Mouse (Mus musculus): ENCODE measurements at regions not wholly inside any gene's neighbourhood (a gene's known extent, or its start where the extent isn't known, plus 50 kb on each side); places are given as distances from the start of the nearest gene placed in this dataset.

- DNase-seq, result no peak
- intact Hi-C loops (cut with DNase I), result no loop called here
These were observed 174.5 kb upstream of the Lpp start for GRCm38 (mm10) chr16:24218850-24219185.

DNA sequence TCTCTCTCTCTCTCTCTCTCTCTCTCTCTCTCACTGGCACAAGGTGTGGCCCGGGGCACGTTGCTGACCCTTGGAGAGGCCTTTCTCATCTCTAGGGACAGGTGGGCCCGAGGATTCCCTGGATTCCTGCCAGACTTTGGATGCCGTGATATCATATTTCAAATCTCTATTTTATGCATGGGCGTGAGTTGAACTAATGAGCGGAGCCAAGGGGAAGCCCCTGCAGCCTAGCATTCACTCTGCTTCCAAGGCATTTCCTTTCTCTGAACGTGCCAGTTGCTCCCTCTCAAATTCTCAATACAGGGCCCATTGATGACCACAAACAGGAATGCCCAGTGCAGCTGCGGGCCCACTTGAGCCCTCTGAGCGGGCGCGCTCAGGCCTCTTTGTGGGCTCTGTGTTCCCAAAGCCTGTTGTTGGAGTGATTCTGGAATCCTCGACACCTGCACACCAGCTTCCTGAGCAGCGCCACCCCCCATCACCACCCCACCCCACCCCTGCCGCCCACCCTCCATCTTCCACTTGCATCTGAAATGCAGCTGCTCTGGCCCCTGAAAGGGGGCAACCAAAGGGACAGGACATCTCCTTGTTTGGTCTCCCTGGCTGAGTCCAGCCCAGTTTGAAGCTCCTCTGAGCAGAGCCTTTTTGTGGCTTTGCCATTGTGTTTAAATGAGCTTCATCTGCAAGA, 175.0 kb upstream of the Lpp start:
- intact Hi-C loops (cut with DNase I), result no loop called here

DNA sequence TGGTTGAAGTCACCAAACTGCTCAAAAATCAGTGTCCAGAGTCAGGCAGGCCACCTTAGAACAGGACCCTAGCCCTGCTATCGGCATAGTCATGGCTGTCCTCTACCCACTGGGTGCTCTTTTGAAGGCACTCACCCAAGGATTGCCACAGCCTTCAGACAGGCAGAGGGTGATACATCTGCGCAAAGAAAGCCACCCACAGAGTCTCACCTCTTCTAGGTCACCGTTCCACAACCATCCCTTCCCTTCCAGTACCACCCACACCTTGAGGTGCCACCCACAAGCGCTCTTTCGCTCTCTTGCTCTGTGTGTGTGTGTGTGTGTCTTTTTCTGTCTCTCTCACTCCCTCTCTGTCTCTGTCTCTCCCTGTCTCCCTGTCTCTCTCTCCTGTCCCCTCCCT, 176.5 kb upstream of the Lpp start:
- no peak for DNase-seq
- intact Hi-C loops (cut with DNase I), result no loop called here

More for the DNA sequence above, 175.0 kb upstream of the Lpp start:
- no peak for DNase-seq

GRCm38 (mm10) chr16:24215353-24215752, 178.0 kb upstream of the Lpp start:
- intact Hi-C loops (cut with DNase I), result no loop called here
- no peak for DNase-seq

DNA sequence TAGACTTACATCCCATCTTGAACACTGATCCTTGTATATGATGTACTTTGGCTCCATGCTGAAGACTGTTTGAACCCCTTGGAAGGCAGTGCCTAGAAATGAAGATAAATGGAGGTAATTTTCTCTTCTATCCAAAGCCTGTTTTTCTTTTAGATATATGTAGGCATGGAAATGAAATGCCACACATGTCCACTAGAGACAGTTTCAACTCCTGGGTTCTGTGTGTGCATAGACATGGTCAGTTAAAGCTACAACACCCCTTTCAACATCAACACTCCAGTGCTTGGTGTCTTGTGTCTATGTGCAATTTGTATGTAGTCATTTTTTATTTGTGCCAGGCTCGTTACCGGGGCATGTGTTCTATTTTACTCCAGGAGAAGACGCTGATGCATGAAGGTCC, 179.7 kb upstream of the Lpp start:
- DNase-seq, result no peak
- intact Hi-C loops (cut with DNase I), result no loop called here

DNA sequence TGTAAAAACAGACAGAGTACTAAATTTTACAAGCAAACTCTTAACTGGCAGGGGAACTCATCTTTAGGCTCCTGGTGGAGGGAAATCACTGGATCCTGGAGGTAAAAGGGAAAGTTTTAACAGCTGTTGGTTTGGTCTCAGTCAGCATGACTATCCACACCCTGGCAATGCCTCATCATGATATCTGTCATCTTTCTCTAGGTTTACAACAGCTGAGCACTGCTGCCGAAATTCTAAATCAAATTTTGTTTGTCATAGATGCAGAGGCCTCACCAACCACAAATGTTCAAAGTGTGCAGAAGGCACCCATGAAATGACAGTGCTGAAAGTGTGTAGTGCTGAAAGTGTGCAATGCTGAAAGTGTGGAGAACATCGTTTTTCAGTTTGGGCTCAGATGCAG, 180.6 kb upstream of the Lpp start:
- DNase-seq, result no peak
- intact Hi-C loops (cut with DNase I), result no loop called here

DNA sequence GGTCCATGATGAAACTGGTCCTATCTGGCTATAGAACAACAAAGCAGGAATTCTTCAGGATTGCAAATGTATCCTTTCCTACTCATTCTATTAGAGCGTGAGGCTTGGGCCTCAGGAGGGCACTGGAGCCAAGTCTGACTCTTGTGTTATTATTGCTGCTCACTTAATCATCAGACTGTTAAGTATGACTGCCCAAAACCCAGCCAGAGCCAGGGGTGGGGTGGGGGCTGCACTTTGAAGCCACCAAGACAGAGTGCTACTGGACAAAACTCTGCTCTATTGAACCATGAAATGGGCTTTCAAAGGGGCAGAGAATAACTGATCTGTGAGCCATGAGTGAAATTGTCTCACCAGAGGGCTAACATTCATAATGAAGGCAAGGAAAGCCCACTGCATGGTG, 181.7 kb upstream of the Lpp start:
- intact Hi-C loops (cut with DNase I), result no loop called here
- DNase-seq, result no peak

DNA sequence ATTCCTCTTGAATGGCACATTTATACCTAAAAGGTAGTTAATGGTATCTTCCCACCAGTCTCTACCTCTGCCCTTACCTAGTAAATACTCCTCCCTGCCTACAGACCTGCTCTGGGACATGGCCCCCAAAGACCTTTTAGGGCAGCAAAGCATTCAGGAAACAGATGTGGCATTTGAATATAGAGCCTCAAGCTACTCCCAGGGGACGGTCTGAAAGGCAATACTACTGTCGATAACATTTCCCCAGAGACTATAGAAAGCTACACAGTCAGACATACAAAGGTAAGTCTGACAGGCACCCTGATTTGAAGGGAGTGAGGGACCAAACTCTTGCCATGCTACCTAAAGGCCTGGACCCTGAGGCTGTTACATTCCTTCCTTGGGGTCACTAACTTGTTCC, 184.4 kb upstream of the Lpp start:
- no peak for DNase-seq
- intact Hi-C loops (cut with DNase I), result no loop called here

GRCm38 (mm10) chr16:24208118-24208517, 185.2 kb upstream of the Lpp start:
- no peak for DNase-seq
- intact Hi-C loops (cut with DNase I), result no loop called here

- DNase-seq, result no peak
- intact Hi-C loops (cut with DNase I), result no loop called here
These were observed 186.3 kb upstream of the Lpp start for GRCm38 (mm10) chr16:24207056-24207455.

GRCm38 (mm10) chr16:24206461-24206861, 186.8 kb upstream of the Lpp start:
- no peak for DNase-seq
- intact Hi-C loops (cut with DNase I), result no loop called here

- DNase-seq, result no peak
- intact Hi-C loops (cut with DNase I), result no loop called here
These were observed 187.7 kb upstream of the Lpp start for GRCm38 (mm10) chr16:24205594-24205993.

DNA sequence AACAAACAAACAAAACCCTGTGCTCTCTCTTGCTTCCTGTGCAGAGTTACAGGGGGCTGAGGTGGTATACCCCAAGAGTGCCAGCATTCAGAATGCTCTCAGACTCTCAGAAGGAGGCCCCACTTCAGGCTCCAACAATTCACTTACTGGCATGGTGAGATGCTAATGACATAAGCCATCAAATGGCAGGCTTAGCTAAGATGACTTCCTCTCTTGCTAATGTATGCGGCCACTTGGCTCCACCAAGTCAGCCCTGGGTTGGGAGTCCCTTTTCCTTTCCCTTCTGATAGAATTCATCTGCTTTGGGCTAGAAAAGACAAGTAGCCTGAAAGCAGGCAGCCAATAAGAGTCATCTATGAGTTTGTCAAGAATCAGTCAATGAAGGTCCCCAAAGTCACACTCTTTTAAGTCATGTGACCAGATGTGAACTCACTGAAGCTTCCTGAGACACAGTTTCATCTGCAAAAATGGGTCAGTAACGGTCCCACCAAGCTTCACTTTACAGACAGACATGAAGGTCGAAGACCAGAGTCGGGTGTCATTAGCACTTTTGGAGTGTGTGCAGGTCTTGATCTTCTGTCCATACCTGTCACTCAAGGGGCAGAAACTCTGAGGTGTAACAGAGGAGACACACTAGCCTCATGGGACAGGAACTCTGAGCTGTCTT, 189.1 kb upstream of the Lpp start:
- intact Hi-C loops (cut with DNase I), result no loop called here
- no peak for DNase-seq

GRCm38 (mm10) chr16:24202653-24203052, 190.7 kb upstream of the Lpp start:
- intact Hi-C loops (cut with DNase I), result no loop called here
- DNase-seq, result no peak

DNA sequence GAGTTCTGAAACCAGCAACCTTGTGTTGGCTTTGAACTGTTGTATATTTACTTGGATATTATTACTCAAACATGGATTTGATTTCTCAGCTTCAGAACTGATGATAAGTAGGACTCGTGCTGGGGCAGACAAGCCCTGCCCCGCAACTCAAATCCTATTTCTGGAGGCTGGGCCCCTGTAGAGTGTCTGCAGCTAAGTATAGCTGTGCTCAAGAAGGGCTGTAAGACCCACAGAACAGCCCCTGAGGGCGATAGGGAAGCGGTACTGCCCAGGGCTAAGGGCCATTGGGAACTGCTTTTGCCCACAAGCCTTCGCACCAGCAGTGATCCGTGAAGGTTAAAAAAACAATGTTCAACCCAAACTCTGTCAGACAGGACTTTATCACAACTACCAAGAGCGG, 191.9 kb upstream of the Lpp start:
- intact Hi-C loops (cut with DNase I), result no loop called here
- DNase-seq, result no peak

DNA sequence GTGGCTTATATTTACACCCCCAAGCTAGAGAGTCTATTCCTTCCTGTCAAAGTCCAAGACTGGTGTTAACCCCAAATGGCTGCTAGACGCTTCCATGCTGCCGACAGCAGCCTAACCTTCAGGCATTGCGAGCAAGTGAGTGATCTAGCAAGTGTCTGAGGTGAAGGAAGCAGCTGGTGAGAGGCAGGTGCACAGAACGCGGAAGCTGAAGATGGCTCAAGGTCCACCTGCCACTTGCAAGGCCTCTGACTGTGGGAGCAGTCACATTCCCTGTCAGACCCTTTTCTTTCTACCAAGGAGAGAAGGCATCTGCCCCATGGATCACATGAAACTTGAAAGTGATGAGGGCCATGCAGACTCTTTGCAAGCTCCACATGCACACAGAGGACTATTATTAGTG, 193.1 kb upstream of the Lpp start:
- DNase-seq, result no peak
- intact Hi-C loops (cut with DNase I), result no loop called here

- intact Hi-C loops (cut with DNase I), result no loop called here
- no peak for DNase-seq
These were observed 193.7 kb upstream of the Lpp start for GRCm38 (mm10) chr16:24199408-24200167.

- intact Hi-C loops (cut with DNase I), result no loop called here
- DNase-seq, result no peak
These were observed 195.0 kb upstream of the Lpp start for GRCm38 (mm10) chr16:24198291-24198690.

- intact Hi-C loops (cut with DNase I), result no loop called here
These were observed 195.7 kb upstream of the Lpp start for GRCm38 (mm10) chr16:24197618-24198017.

GRCm38 (mm10) chr16:24193945-24194344, 199.4 kb upstream of the Lpp start:
- intact Hi-C loops (cut with DNase I), result no loop called here
- no peak for DNase-seq

More at GRCm38 (mm10) chr16:24197618-24198017, 195.7 kb upstream of the Lpp start:
- no peak for DNase-seq

GRCm38 (mm10) chr16:24193251-24193873, 199.9 kb upstream of the Lpp start:
- no peak for DNase-seq

DNA sequence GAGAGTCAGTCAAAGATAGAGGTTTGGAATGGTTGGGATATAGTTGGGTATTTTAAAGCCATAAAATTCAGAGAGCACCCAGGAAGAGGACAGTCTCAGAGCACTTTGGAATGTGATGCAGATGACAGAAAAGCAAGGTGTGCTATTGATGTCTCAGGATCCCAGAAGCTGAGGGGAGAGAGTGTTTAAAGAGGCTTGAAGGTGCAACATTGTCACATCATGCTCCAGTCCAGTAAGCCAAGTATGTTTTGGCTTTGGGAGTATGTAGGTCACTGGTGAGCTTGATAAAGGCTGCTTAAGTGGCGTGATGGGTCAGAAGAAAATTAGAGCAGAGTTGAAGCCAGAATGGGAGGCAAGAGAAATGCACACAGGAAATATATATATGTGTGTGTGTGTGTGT, 201.3 kb upstream of the Lpp start:
- no peak for DNase-seq
- intact Hi-C loops (cut with DNase I), result no loop called here

More at GRCm38 (mm10) chr16:24193251-24193873, 199.9 kb upstream of the Lpp start:
- intact Hi-C loops (cut with DNase I), result no loop called here
